Mouse (Mus musculus) megakaryocyte, embryonic 14.5 days (primary cell): Measurements from ENCODE around the gene Ikzf1. TPM values are rescaled to one million over a fixed set of nuclear protein-coding genes. Genes with fewer than 3 reads are reported as not detected.

Source experiments
- H3K27me3 ChIP-seq: replicated peaks from 2 replicates; pipeline ENCODE3; 2012; ENCODE audit warnings: inconsistent platforms
- H3K36me3 ChIP-seq: replicated peaks from 2 replicates; pipeline ENCODE3; 2012; ENCODE audit warnings: low read length, inconsistent platforms, mixed read lengths
- H3K4me1 ChIP-seq: 2 replicates; pipeline ENCODE4 v1.6.1; 2012; ENCODE audit warnings: inconsistent platforms
- H3K4me3 ChIP-seq: replicated peaks from 2 replicates; pipeline ENCODE3; 2012; ENCODE audit warnings: moderate library complexity, mild to moderate bottlenecking, inconsistent platforms
- H3K9me3 ChIP-seq: 2 replicates; pipeline ENCODE4 v1.6.1; 2012; ENCODE audit warnings: inconsistent platforms
- FLI1 ChIP-seq: IDR thresholded peaks from 2 replicates; pipeline ENCODE4 v1.6.1; 2012; ENCODE audit warnings: low read length, inconsistent platforms, mixed read lengths
- GATA1 ChIP-seq: IDR thresholded peaks from 3 replicates; pipeline ENCODE4 v1.6.1; 2012; ENCODE audit warnings: mixed read lengths, low read length, inconsistent platforms, borderline replicate concordance
- polyA plus RNA-seq: library from polyadenylated mRNA; stranded (reverse); fragments of >175 nt; gene quantifications from 2 replicates; pipeline ENCODE4 v1.2.3, GENCODE M21; 2012; ENCODE audit warnings: low replicate concordance; ENCODE audit not compliant: insufficient read depth

The Ikzf1 gene
- polyA plus RNA-seq, 1 experiment, result 15.2 TPM

GRCm38 (mm10) chr11:11732972-11733770, 48.4 kb downstream of the Ikzf1 start:
- no peaks in the 10 kb centered on the region for H3K27me3 ChIP-seq
- H3K4me3 ChIP-seq, result peak overlapping the region; percentile 26
- H3K36me3 ChIP-seq, result peaks cover 36% of the 10 kb centered on the region
- TF ChIP-seq GATA1, result no peak
- no peak for TF ChIP-seq FLI1
- H3K4me1 ChIP-seq, result peaks cover 83% of the 10 kb centered on the region
- H3K9me3 ChIP-seq, result no peaks in the 10 kb centered on the region

- Histone ChIP-seq H3K9me3 (no peaks in the 10 kb centered on the region), H3K4me3 (no peak overlapping the region), H3K4me1 (peaks cover 66% of the 10 kb centered on the region), H3K36me3 (peaks cover 38% of the 10 kb centered on the region), H3K27me3 (no peaks in the 10 kb centered on the region)
- TF ChIP-seq GATA1 (no peak), FLI1 (no peak)
Observed at GRCm38 (mm10) chr11:11735155-11735554, 50.4 kb downstream of the Ikzf1 start.

GRCm38 (mm10) chr11:11736948-11737347, 52.1 kb downstream of the Ikzf1 start:
- H3K4me3 ChIP-seq, result no peak overlapping the region
- peaks cover 38% of the 10 kb centered on the region for H3K36me3 ChIP-seq
- H3K27me3 ChIP-seq, result no peaks in the 10 kb centered on the region
- TF ChIP-seq FLI1 (no peak), GATA1 (no peak)
- H3K9me3 ChIP-seq, result no peaks in the 10 kb centered on the region
- peaks cover 64% of the 10 kb centered on the region for H3K4me1 ChIP-seq

GRCm38 (mm10) chr11:11737562-11737961, 52.8 kb downstream of the Ikzf1 start:
- peaks cover 64% of the 10 kb centered on the region for H3K4me1 ChIP-seq
- H3K27me3 ChIP-seq, result no peaks in the 10 kb centered on the region
- peaks cover 36% of the 10 kb centered on the region for H3K36me3 ChIP-seq
- no peaks in the 10 kb centered on the region for H3K9me3 ChIP-seq
- TF ChIP-seq FLI1, result no peak
- TF ChIP-seq GATA1, result no peak
- H3K4me3 ChIP-seq, result no peak overlapping the region

GRCm38 (mm10) chr11:11739054-11739453, 54.3 kb downstream of the Ikzf1 start:
- Histone ChIP-seq H3K4me1 (peaks cover 49% of the 10 kb centered on the region), H3K27me3 (no peaks in the 10 kb centered on the region), H3K4me3 (no peak overlapping the region), H3K36me3 (peaks cover 23% of the 10 kb centered on the region), H3K9me3 (no peaks in the 10 kb centered on the region)
- TF ChIP-seq FLI1 (no peak), GATA1 (no peak)

GRCm38 (mm10) chr11:11740603-11741002, 55.8 kb downstream of the Ikzf1 start:
- H3K36me3 ChIP-seq, result peaks cover 21% of the 10 kb centered on the region
- TF ChIP-seq GATA1 (no peak), FLI1 (no peak)
- peaks cover 36% of the 10 kb centered on the region for H3K4me1 ChIP-seq
- H3K9me3 ChIP-seq, result no peaks in the 10 kb centered on the region
- no peak overlapping the region for H3K4me3 ChIP-seq
- no peaks in the 10 kb centered on the region for H3K27me3 ChIP-seq

GRCm38 (mm10) chr11:11741574-11741973, 56.8 kb downstream of the Ikzf1 start:
- TF ChIP-seq FLI1, result no peak
- TF ChIP-seq GATA1, result no peak
- no peaks in the 10 kb centered on the region for H3K9me3 ChIP-seq
- no peaks in the 10 kb centered on the region for H3K27me3 ChIP-seq
- H3K4me1 ChIP-seq, result peaks cover 28% of the 10 kb centered on the region
- H3K4me3 ChIP-seq, result no peak overlapping the region
- H3K36me3 ChIP-seq, result peaks cover 15% of the 10 kb centered on the region

GRCm38 (mm10) chr11:11742626-11743025, 57.8 kb downstream of the Ikzf1 start:
- Histone ChIP-seq H3K4me1 (peaks cover 24% of the 10 kb centered on the region), H3K4me3 (no peak overlapping the region), H3K36me3 (peaks cover 21% of the 10 kb centered on the region), H3K9me3 (no peaks in the 10 kb centered on the region), H3K27me3 (no peaks in the 10 kb centered on the region)
- TF ChIP-seq FLI1 (no peak), GATA1 (no peak)

- Histone ChIP-seq H3K36me3 (peaks cover 34% of the 10 kb centered on the region), H3K27me3 (no peaks in the 10 kb centered on the region), H3K4me1 (peaks cover 24% of the 10 kb centered on the region), H3K4me3 (no peak overlapping the region), H3K9me3 (no peaks in the 10 kb centered on the region)
- TF ChIP-seq FLI1, result no peak
- TF ChIP-seq GATA1, result no peak
Observed at GRCm38 (mm10) chr11:11744222-11744621, 59.4 kb downstream of the Ikzf1 start.

GRCm38 (mm10) chr11:11751091-11751490, 66.3 kb downstream of the Ikzf1 start:
- no peak overlapping the region for H3K4me3 ChIP-seq
- H3K9me3 ChIP-seq, result no peaks in the 10 kb centered on the region
- no peak for TF ChIP-seq FLI1
- TF ChIP-seq GATA1, result no peak
- no peaks in the 10 kb centered on the region; the same call in 1 of the 2 replicates for H3K4me1 ChIP-seq
- H3K27me3 ChIP-seq, result no peaks in the 10 kb centered on the region
- peaks cover 91% of the 10 kb centered on the region for H3K36me3 ChIP-seq
